Mouse (Mus musculus) megakaryocyte-erythroid progenitor cell, adult 5-6 weeks (primary cell): ENCODE measurements around the gene Usp2. TPM values are rescaled to one million over a fixed set of nuclear protein-coding genes. Genes with fewer than 3 reads are reported as not detected.

Experiments
- ATAC-seq: replicated peaks from 2 replicates; pipeline ENCODE4 v1.8.0; 2016; ENCODE audit warnings: mild to moderate bottlenecking, inconsistent platforms; ENCODE audit not compliant: severe bottlenecking, poor library complexity, low FRiP score, low TSS enrichment
- total RNA-seq, 2 experiments: library from RNA; stranded (forward) in 1 of 2; stranded (reverse) in 1 of 2; fragments of 200-1000, 215-1000 nt in 1 of 2; fragments of >200 nt in 1 of 2; fragmentation: Nextera tagmentation in 1 of 2; gene quantifications; 2 replicates each; pipeline ENCODE4 v1.2.3; 2014 to 2017

Gene Usp2
- total RNA-seq (2014; fragmentation: Nextera tagmentation) (0.35 and 2.1 TPM in 2 replicates), total RNA-seq (2017) (0.15 and 1.8 TPM in 2 replicates)

DNA sequence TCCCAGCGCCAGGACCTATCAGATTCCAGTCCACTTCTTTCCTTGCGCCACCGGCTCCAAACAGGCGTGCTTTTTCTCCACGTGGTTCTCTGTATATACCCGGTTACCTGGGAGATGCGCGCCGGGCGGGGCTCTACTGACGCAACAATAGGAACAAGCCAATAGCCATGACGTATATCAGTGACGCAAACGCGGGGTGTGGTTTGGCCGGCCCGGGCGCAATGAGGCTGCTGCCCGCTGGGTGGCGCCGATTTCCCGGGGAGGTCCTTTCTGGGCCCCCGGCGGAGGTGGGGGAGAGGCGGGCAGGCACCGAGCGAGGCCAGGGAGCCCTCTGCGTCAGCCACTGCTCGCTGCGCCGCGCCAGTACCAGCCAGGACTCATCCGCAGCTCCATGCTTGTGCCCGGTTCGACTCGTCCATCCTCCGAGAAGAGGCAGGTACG is at the start of gene Usp2:
Gene Usp2, plus strand, starts transcription at position 237 of the 441 bp plus-strand sequence.
- peak; percentile 95 for ATAC-seq

GRCm38 (mm10) chr9:44017846-44018245 is 49.0 kb upstream of the Usp2 start:
- ATAC-seq: no peak

GRCm38 (mm10) chr9:44020001-44020400 is 46.8 kb upstream of the Usp2 start:
- ATAC-seq: no peak

GRCm38 (mm10) chr9:44022100-44022847 is 44.5 kb upstream of the Usp2 start:
- no peak for ATAC-seq

GRCm38 (mm10) chr9:44024096-44024495 is 42.7 kb upstream of the Usp2 start:
- ATAC-seq: no peak

- no peak for ATAC-seq
Observed at GRCm38 (mm10) chr9:44029580-44030236, 37.1 kb upstream of the Usp2 start.

DNA sequence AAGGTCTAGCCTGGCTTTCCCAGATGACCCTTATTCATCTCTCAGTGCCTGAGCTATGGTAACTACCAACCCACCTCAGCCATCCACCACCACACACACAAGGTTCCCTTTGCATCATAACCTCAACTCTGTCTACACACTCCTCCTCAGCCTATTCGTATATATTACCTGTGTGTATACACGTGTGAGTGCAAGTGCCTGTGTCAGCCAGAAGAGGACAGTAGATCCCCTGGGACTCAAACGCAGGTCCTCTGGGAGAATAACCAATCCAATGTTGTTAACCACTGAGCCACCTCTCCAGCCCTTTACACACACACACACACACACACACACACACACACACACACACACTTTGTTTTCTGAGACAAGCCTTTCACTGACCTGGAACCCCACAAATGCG is 36.2 kb upstream of the Usp2 start:
- no peak for ATAC-seq

DNA sequence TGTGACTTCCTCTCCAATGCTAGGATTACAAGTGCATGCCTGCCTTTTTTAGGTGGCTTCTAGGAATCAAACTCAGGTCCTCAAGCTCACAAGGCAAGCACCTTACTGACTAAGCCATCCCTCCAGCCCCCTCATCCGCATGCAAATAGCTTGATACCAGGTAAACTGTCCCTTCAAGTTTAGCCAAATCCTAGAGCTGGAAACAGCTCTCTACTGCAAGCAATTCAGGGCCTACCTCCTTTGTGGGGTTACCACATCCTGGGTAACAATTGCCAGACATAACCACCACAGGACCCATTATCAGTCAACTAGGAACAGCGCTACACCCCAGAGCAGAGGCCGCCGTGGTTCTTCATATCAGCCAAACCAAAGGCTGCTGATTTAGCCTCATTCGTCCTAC is 35.7 kb upstream of the Usp2 start:
- ATAC-seq: 0 out of 2 replicates have a peak, but pooled peaks have one; percentile 34

DNA sequence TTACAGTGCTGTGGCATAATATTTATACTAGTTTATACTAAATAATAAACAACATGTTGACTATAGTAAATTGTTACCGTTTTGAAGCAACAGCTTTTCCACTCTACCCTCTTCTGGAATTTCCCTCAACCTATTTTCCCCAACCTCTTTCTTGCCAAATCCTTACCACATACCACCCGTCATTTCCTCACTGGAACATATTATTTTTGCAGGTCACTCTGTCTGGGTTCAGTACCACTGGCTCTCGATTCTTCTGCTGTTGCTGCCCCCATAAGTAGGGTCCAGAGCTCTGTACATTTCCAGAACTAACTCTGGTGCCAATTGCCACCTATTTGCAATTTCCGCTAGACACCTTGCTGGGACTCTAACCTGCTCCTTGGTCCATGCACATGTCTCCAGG is 34.9 kb upstream of the Usp2 start:
- ATAC-seq: no peak

GRCm38 (mm10) chr9:44033317-44033716 is 33.5 kb upstream of the Usp2 start:
- no peak for ATAC-seq

DNA sequence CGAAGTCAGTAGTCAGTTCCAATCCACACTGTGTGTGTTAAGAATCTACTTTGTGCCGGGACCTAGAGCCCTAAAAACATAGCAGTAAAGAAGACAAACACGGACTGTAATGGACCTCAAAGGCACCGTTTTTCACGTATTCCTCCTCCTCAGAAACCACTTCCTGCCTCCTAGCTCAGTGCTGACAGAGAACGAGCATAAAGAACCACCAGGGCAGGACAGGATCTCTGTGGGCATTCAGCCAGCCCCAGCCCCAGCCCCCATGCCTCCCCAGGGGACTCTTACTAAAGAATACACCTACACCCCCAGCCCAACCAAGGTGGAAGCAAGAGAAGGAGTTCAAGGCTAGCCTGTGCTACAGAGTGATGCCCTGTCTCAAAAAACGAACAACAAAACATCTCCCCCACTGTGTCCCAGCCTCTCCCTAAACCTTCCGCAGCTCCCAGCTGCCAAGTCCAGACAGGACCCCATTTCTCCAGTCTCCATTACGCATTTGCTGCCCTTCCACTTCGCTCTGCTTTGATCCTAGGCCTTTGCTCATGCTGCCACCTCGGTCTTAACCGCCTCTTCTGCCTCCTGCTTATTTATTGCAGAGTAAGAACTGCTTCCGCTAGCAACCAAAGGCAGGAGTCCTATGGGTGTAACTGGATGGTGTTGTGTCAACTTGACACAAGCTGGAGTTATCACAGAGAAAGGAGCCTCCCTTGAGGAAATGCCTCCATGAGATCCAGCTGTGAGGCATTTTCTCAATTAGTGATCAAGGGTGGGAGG is 32.7 kb upstream of the Usp2 start:
- ATAC-seq: no peak

GRCm38 (mm10) chr9:44037106-44037505 is 29.7 kb upstream of the Usp2 start:
- no peak for ATAC-seq

DNA sequence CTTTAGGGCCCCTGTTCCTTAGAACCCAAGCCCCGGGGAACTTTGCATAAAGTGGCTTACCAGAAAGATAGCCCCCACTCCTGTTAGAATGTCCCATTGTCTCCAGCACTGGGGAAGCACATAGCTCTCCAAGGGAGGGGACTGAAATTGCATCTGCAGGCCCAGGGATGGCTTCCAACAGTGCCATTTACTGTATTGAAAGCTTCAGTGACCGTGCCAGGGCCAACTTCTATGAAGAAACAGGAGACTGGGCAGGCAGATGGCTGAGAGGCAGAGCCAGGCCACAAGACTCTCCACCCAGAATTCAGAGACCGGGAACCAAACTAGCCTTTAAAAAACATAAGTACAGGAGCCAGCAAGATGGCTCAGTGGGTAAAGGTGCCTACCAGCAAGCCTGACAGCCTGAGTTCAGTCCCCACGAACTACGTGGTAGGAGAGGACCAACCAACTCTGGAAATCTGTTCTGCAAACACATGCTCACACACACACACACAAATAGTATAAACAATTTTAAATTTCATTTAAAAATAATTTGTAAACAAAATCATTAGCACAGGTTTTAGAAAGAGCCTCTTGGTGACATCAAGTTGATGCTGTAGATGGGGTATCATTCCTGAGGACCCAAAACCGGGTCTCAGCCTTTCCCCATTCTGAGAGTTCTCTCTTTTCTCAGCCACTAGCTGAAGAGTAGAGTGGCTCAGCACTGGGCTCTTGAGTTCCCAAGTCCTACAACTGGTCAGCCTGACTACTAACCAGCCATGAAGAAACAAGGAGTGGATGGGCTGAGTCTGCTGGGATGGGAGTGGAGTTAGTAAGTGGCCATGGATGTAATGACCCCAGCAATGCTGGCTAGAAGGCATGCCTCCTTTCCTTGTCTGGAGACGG is 25.1 kb upstream of the Usp2 start:
- no peak for ATAC-seq

- ATAC-seq: no peak
Observed at GRCm38 (mm10) chr9:44042396-44042680, 24.5 kb upstream of the Usp2 start.

DNA sequence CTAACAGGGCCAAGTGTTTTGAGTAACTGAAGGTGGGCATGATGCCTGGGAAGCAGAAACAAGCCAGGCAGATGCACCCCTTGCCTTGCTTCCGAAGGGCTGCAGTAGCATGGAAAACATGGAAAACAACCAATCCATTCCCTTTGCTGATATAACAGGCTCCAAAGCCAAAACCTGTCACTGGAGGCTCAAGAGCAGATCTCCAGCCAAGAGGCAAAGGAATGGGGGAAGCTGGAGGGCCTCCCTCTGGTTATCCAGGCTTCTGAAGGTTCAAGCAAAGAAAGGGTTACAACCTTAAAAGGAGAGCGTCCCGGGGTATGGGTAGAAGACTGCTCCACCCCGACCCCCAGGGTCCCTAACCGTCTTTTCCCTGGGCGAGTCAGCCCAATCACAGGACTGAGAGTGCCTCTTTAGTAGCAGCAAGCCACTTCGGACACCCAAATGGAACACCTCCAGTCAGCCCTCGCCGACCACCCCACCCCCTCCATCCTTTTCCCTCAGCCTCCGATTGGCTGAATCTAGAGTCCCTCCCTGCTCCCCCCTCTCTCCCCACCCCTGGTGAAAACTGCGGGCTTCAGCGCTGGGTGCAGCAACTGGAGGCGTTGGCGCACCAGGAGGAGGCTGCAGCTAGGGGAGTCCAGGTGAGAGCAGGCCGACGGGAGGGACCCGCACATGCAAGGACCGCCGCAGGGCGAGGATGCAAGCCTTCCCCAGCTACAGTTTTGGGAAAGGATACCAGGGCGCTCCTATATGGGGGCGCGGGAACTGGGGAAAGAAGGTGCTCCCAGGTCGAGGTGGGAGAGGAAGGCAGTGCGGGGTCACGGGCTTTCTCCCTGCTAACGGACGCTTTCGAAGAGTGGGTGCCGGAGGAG is 23.7 kb upstream of the Usp2 start, which contains the start of gene Thy1:
Gene Thy1, plus strand, starts transcription at position 549 of the 872 bp plus-strand sequence.
- ATAC-seq: no peak

DNA sequence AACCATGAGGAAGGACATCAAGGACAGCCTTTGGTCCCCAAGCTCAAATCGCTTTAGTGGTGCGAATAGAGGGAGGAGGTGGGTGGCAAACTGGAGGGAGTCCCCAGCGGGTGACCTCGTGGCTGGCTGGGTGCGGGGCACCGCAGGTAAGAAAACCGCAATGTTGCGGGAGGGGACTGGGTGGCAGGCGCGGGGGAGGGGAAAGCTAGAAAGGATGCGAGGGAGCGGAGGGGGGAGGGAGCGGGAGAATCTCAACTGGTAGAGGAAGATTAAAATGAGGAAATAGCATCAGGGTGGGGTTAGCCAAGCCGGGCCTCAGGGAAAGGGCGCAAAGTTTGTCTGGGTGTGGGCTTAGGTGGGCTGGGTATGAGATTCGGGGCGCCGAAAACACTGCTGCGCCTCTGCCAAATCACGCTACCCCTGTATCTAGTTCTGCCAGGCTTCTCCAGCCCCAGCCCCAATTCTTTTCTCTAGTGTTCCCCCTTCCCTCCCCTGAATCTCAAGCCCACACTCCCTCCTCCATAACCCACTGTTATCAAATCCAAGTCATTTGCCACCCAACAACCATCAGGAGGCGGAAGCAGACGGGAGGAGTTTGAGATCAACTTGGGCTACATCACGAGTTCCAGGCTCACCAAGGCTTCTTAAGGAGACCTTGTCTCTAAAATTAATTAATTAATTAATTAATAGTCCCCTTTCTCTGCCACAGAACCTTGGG is 23.0 kb upstream of the Usp2 start:
- 0 out of 2 replicates have a peak, but pooled peaks have one; percentile 7 for ATAC-seq

GRCm38 (mm10) chr9:44044426-44045157 is 22.2 kb upstream of the Usp2 start:
- ATAC-seq: no peak
